Mouse (Mus musculus): ENCODE measurements around the gene Agap3. TPM values are rescaled to one million over a fixed set of nuclear protein-coding genes. Genes with fewer than 3 reads are reported as not detected.

Agap3 gene
- polyA plus RNA-seq, 1 experiment from 2014 or later = 21.9 TPM

DNA sequence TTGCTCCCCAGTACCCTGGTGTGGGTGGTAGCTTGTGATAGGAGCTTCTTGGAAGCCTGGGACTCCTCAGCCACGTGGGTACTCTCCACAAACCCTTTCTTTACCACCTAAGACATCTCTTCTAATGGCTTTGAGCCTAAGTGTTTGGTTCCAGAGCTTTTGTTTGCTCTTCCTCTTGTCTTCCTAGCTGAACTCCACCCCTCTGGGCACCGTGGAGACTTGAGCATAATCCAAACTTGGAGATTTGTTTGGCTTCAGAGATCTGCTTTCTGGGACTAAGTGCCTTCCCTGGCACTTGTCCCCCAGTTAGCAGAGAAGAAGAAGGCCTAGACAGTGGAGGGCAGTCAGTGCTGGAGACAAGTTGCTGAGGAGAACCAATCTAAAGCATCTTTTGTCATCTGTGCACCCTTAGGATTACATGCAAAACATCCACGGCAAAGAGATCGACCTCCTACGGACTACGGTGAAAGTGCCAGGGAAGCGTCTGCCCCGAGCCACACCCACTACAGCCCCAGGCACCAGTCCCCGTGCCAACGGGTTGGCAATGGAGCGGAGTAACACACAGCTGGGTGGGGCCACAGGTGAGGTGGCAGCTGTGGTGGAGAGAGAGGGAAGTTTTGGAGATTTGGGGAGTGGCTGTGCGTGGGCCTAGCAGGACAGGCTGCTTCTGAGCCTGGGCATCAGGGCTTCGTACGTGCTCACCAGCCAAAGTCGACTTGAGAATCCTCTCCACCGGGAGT is 40.7 kb downstream of the Agap3 start:
- no peaks in the 10 kb centered on the region for H3K4me1 ChIP-seq (replicated peaks; ENCODE audit: control insufficient read depth, insufficient read depth)
- H3K4me3 ChIP-seq (ENCODE audit: low read depth, low read length) = no peak overlapping the region
- H3K36me3 ChIP-seq (ENCODE audit: control insufficient read depth, insufficient read depth, low read length) = peaks cover 31% of the 10 kb centered on the region
- DNase-seq (ENCODE audit: low spot score) = no peak
- TF ChIP-seq CTCF (IDR thresholded peaks at IDR 0.05; ENCODE audit: low read depth) = no peak
- no peak for TF ChIP-seq EP300 (optimal IDR thresholded peaks at IDR 0.05)
- H3K4me2 ChIP-seq (replicated peaks; ENCODE audit: low read depth) = no peak overlapping the region
- no peaks in the 10 kb centered on the region for H3K27me3 ChIP-seq (ENCODE audit: control insufficient read depth, insufficient read depth, low read length)
- no peaks in the 10 kb centered on the region for H3K9me3 ChIP-seq (ENCODE audit: control insufficient read depth, low read length)
- H3K27ac ChIP-seq (replicated peaks) = no peak overlapping the region
- 61% methylated on average over 16 of the region's 16 CpGs for WGBS
- ATAC-seq (ENCODE audit: low FRiP score, low TSS enrichment) = no peak
- no peak overlapping the region for H3K9ac ChIP-seq (ENCODE audit: low read length)

DNA sequence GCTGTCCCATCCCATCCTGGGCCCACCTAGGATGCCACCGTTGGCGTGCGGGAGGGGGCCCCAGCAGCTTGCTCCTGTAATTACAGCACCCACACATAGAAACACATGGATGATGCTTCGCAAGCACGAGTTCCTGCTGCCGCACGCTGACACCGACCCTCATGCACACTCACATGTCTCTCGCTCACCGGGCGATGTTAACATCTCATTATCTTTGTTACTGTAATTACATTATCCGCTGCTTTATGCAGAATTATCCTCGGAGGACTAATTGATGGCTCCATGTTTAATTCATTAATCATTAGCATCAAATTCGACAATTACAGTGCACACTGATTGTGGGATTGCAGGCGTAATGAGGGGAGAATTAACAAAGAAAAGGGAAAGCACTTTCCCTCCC is 43.0 kb downstream of the Agap3 start:
- ATAC-seq (ENCODE audit: low FRiP score, low TSS enrichment) = no peak
- Histone ChIP-seq H3K27ac (replicated peaks) (no peak overlapping the region), H3K9me3 (ENCODE audit: control insufficient read depth, low read length) (no peaks in the 10 kb centered on the region), H3K9ac (ENCODE audit: low read length) (no peak overlapping the region), H3K4me3 (ENCODE audit: low read depth, low read length) (no peak overlapping the region), H3K4me1 (replicated peaks; ENCODE audit: control insufficient read depth, insufficient read depth) (no peaks in the 10 kb centered on the region), H3K4me2 (replicated peaks; ENCODE audit: low read depth) (no peak overlapping the region), H3K27me3 (ENCODE audit: control insufficient read depth, insufficient read depth, low read length) (no peaks in the 10 kb centered on the region), H3K36me3 (ENCODE audit: control insufficient read depth, insufficient read depth, low read length) (peaks cover 26% of the 10 kb centered on the region)
- WGBS = 90% methylated on average over 15 of the region's 15 CpGs
- DNase-seq (ENCODE audit: low spot score) = no peak
- TF ChIP-seq CTCF (IDR thresholded peaks at IDR 0.05; ENCODE audit: low read depth) (no peak), EP300 (optimal IDR thresholded peaks at IDR 0.05) (no peak)

DNA sequence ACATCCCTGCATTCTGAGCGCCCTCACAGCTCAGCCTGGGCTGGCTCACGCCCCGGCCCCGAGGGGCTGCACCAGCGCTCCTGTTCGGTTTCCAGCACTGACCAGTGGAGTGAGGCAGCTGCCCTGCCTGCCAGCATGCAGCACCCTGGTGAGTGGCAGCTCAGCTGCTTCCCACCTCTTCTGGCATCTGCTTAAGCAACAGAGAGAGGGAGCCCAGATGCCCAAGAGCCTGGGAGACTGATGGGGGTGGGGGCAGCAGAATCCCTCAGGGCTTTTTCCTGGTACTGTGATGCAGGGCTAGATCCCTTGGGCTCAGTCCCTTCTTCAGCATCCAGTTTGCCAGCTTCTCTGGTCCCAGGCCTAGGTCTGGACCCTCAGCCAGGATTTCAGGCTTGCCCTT is 44.8 kb downstream of the Agap3 start:
- WGBS = 78% methylated on average over 6 of the region's 6 CpGs
- Histone ChIP-seq H3K4me1 (replicated peaks; ENCODE audit: control insufficient read depth, insufficient read depth) (no peaks in the 10 kb centered on the region), H3K27ac (replicated peaks) (no peak overlapping the region), H3K27me3 (ENCODE audit: control insufficient read depth, insufficient read depth, low read length) (no peaks in the 10 kb centered on the region), H3K4me3 (ENCODE audit: low read depth, low read length) (no peak overlapping the region), H3K9ac (ENCODE audit: low read length) (no peak overlapping the region), H3K4me2 (replicated peaks; ENCODE audit: low read depth) (no peak overlapping the region), H3K9me3 (ENCODE audit: control insufficient read depth, low read length) (no peaks in the 10 kb centered on the region), H3K36me3 (ENCODE audit: control insufficient read depth, insufficient read depth, low read length) (peaks cover 27% of the 10 kb centered on the region)
- TF ChIP-seq CTCF (IDR thresholded peaks at IDR 0.05; ENCODE audit: low read depth) (no peak), EP300 (optimal IDR thresholded peaks at IDR 0.05) (no peak)
- ATAC-seq (ENCODE audit: low FRiP score, low TSS enrichment) (no peak), DNase-seq (ENCODE audit: low spot score) (no peak)

DNA sequence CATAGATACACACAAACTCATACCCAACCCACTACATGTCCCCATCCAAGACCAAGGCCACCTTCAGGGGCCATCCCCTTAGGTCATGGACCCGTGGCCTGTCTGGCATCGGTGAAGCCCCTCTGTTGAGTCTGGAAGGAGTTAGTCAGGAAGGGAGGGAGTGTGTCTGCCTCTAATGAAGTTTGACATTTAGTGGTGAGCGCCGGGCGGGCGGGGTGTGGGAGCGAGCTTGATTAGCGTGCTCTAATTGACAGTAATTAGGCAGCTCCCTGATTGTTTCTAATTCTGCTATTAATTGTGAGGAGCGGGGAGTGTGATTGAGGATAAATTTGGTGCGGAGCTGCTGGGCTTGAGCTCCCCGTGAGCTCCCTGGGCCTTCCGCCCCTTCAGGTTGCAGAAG is 45.5 kb downstream of the Agap3 start:
- DNase-seq (ENCODE audit: low spot score) = no peak
- Histone ChIP-seq H3K4me3 (ENCODE audit: low read depth, low read length) (no peak overlapping the region), H3K4me1 (replicated peaks; ENCODE audit: control insufficient read depth, insufficient read depth) (no peaks in the 10 kb centered on the region), H3K27me3 (ENCODE audit: control insufficient read depth, insufficient read depth, low read length) (no peaks in the 10 kb centered on the region), H3K36me3 (ENCODE audit: control insufficient read depth, insufficient read depth, low read length) (peaks cover 25% of the 10 kb centered on the region), H3K9me3 (ENCODE audit: control insufficient read depth, low read length) (no peaks in the 10 kb centered on the region), H3K27ac (replicated peaks) (no peak overlapping the region), H3K9ac (ENCODE audit: low read length) (no peak overlapping the region), H3K4me2 (replicated peaks; ENCODE audit: low read depth) (no peak overlapping the region)
- no peak for ATAC-seq (ENCODE audit: low FRiP score, low TSS enrichment)
- TF ChIP-seq EP300 (optimal IDR thresholded peaks at IDR 0.05) (no peak), CTCF (IDR thresholded peaks at IDR 0.05; ENCODE audit: low read depth) (no peak)
- 83% methylated on average over 12 of the region's 12 CpGs for WGBS

DNA sequence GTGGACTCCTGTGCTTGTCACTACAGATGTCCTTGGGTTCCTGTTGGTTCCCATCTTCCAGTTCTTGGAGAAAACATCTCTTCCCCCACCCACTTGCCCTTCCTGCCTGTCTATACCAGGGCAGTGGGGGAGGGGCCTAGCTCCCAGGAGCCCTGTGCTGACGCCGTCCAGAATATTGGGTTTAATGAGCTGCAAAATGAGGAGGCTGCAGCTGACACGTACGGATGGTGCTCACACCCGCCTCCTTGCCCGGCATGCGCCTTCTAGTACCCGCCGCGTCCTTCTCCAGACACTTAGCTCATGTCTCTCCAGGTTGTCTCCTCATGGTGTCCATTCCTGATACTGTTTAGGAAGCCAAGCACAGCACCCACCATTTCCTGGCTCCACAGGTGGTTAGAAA is 47.1 kb downstream of the Agap3 start:
- DNase-seq (ENCODE audit: low spot score) (no peak), ATAC-seq (ENCODE audit: low FRiP score, low TSS enrichment) (no peak)
- Histone ChIP-seq H3K27me3 (ENCODE audit: control insufficient read depth, insufficient read depth, low read length) (no peaks in the 10 kb centered on the region), H3K9me3 (ENCODE audit: control insufficient read depth, low read length) (no peaks in the 10 kb centered on the region), H3K27ac (replicated peaks) (no peak overlapping the region), H3K4me1 (replicated peaks; ENCODE audit: control insufficient read depth, insufficient read depth) (no peaks in the 10 kb centered on the region), H3K36me3 (ENCODE audit: control insufficient read depth, insufficient read depth, low read length) (peaks cover 19% of the 10 kb centered on the region), H3K4me3 (ENCODE audit: low read depth, low read length) (no peak overlapping the region), H3K9ac (ENCODE audit: low read length) (no peak overlapping the region), H3K4me2 (replicated peaks; ENCODE audit: low read depth) (no peak overlapping the region)
- TF ChIP-seq CTCF (IDR thresholded peaks at IDR 0.05; ENCODE audit: low read depth) = no peak
- no peak for TF ChIP-seq EP300 (optimal IDR thresholded peaks at IDR 0.05)
- 86% methylated on average over 10 of the region's 10 CpGs for WGBS

DNA sequence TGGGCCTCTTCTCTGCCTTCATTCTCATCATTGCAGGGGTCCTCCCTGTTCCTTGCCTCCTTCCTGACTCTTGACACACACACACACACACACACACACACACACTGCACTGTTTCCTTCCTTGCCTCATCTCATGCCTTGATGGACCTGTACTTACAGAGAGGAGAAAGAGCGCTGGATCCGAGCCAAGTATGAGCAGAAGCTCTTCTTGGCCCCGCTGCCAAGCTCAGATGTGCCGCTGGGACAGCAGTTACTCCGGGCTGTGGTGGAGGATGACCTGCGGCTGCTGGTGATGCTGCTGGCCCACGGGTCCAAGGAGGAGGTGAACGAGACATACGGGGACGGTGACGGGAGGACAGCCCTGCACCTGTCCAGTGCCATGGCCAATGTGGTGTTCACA is 48.9 kb downstream of the Agap3 start:
- ATAC-seq (ENCODE audit: low FRiP score, low TSS enrichment) (no peak), DNase-seq (ENCODE audit: low spot score) (no peak)
- TF ChIP-seq CTCF (IDR thresholded peaks at IDR 0.05; ENCODE audit: low read depth) = no peak
- no peak for TF ChIP-seq EP300 (optimal IDR thresholded peaks at IDR 0.05)
- H3K27me3 ChIP-seq (ENCODE audit: control insufficient read depth, insufficient read depth, low read length) = no peaks in the 10 kb centered on the region
- peaks cover 19% of the 10 kb centered on the region for H3K36me3 ChIP-seq (ENCODE audit: control insufficient read depth, insufficient read depth, low read length)
- no peak overlapping the region for H3K9ac ChIP-seq (ENCODE audit: low read length)
- H3K4me3 ChIP-seq (ENCODE audit: low read depth, low read length) = no peak overlapping the region
- H3K27ac ChIP-seq (replicated peaks) = no peak overlapping the region
- H3K4me2 ChIP-seq (replicated peaks; ENCODE audit: low read depth) = no peak overlapping the region
- no peaks in the 10 kb centered on the region for H3K4me1 ChIP-seq (replicated peaks; ENCODE audit: control insufficient read depth, insufficient read depth)
- 78% methylated on average over 11 of the region's 11 CpGs for WGBS
- no peaks in the 10 kb centered on the region for H3K9me3 ChIP-seq (ENCODE audit: control insufficient read depth, low read length)

Measured in stomach, postnatal 0 days (tissue).